Mouse (Mus musculus) limb, embryonic 13.5 days (tissue): ENCODE data around the gene Eef2k. TPM values are rescaled to one million over a fixed set of nuclear protein-coding genes. Genes with fewer than 3 reads are reported as not detected.
"Not testable (repeated sequence)": the region's sequence is repeated elsewhere in the genome, so short reads cannot be mapped to it uniquely, and the experiment has no call there.

ENCODE experiments used
- ATAC-seq: fragments of 200-750 bp; cut with Nextera tagmentation; 2 replicates; pipeline ENCODE4 v1.8.0; 2017; ENCODE audit warnings: low read depth, moderate number of reproducible peaks, moderate TSS enrichment; ENCODE audit not compliant: low FRiP score
- H3K27ac ChIP-seq: fragments of 300-500 bp; sonication (generic); 2 replicates; pipeline ENCODE4 v1.5.1; 2015; ENCODE audit warnings: inconsistent platforms, mild to moderate bottlenecking, moderate library complexity
- H3K27me3 ChIP-seq: fragments of 300-500 bp; sonication (generic); 2 replicates; pipeline ENCODE4 v1.6.1; 2015; ENCODE audit warnings: mild to moderate bottlenecking, inconsistent platforms
- H3K36me3 ChIP-seq: fragments of 300-500 bp; sonication (generic); 2 replicates; pipeline ENCODE4 v1.6.1; 2015; ENCODE audit warnings: inconsistent platforms, mild to moderate bottlenecking, moderate library complexity
- H3K4me1 ChIP-seq: fragments of 300-500 bp; sonication (generic); 2 replicates; pipeline ENCODE4 v1.6.1; 2015; ENCODE audit warnings: inconsistent platforms
- H3K4me2 ChIP-seq: fragments of 300-500 bp; sonication (generic); replicated peaks from 2 replicates; pipeline ENCODE4 v1.6.1; 2015; ENCODE audit warnings: inconsistent platforms, mild to moderate bottlenecking, moderate library complexity
- H3K4me3 ChIP-seq: fragments of 300-500 bp; sonication (generic); 2 replicates; pipeline ENCODE4 v1.5.1; 2015; ENCODE audit warnings: moderate library complexity, mild to moderate bottlenecking, inconsistent platforms
- H3K9ac ChIP-seq: fragments of 300-500 bp; sonication (generic); 2 replicates; pipeline ENCODE4 v1.6.1; 2015; ENCODE audit warnings: mild to moderate bottlenecking, inconsistent platforms
- H3K9me3 ChIP-seq: fragments of 300-500 bp; sonication (generic); 2 replicates; pipeline ENCODE4 v1.6.1; 2016; ENCODE audit warnings: inconsistent platforms
- WGBS: fragments of 180-500 bp; shearing (Covaris S2); methylation state at CpG from one replicate; pipeline ENCODE4 v1.1.7; 2015; 5-methylcytosine and 5-hydroxymethylcytosine counted together
- polyA plus RNA-seq: library from polyadenylated mRNA; unstranded; fragments of >200 nt; fragmentation: Nextera tagmentation; extraction: Ambion mirVana; gene quantifications from 2 replicates; pipeline ENCODE4 v1.2.1, GENCODE M21; 2015

Eef2k gene
- polyA plus RNA-seq, 1 experiment from 2014 or later, result 36.3 TPM

- Histone ChIP-seq H3K9me3 (no peaks in the 10 kb centered on the region), H3K4me1 (peaks cover 20% of the 10 kb centered on the region; the same call in 1 of the 2 replicates), H3K36me3 (peaks cover 10% of the 10 kb centered on the region), H3K9ac (peak overlapping the region; percentile 91), H3K27me3 (no peaks in the 10 kb centered on the region), H3K4me3 (peak overlapping the region; percentile 99), H3K27ac (no peak overlapping the region), H3K4me2 (peak overlapping the region; percentile 77)
- 6% methylated on average over 10 of the region's 10 CpGs for WGBS
- peak; percentile 51 for ATAC-seq
Measured at GRCm38 (mm10) chr7:120918526-120918962, 75.9 kb downstream of the Eef2k start.

- ATAC-seq, result no peak
Measured at GRCm38 (mm10) chr7:120933110-120933509, 90.5 kb downstream of the Eef2k start.

GRCm38 (mm10) chr7:120933680-120934195 is 91.1 kb downstream of the Eef2k start:
- WGBS, result 85% methylated on average over 5 of the region's 5 CpGs
- no peak for ATAC-seq

More at GRCm38 (mm10) chr7:120933110-120933509, 90.5 kb downstream of the Eef2k start:
- peaks cover 96% of the 10 kb centered on the region for H3K36me3 ChIP-seq
- H3K27ac ChIP-seq, result no peak overlapping the region
- H3K4me1 ChIP-seq, result no peaks in the 10 kb centered on the region
- WGBS, result 89% methylated on average over 7 of the region's 7 CpGs
- no peaks in the 10 kb centered on the region for H3K9me3 ChIP-seq
- no peak overlapping the region for H3K4me2 ChIP-seq
- H3K9ac ChIP-seq, result no peak overlapping the region
- H3K4me3 ChIP-seq, result no peak overlapping the region
- H3K27me3 ChIP-seq, result no peaks in the 10 kb centered on the region

GRCm38 (mm10) chr7:120934716-120935115 is 92.1 kb downstream of the Eef2k start:
- Histone ChIP-seq H3K4me1 (no peaks in the 10 kb centered on the region), H3K9ac (no peak overlapping the region), H3K27ac (no peak overlapping the region), H3K27me3 (no peaks in the 10 kb centered on the region), H3K4me3 (no peak overlapping the region), H3K36me3 (peaks cover 96% of the 10 kb centered on the region), H3K4me2 (no peak overlapping the region), H3K9me3 (no peaks in the 10 kb centered on the region)
- ATAC-seq, result no peak
- 30% methylated on average over 5 of the region's 5 CpGs for WGBS

More at GRCm38 (mm10) chr7:120933680-120934195, 91.1 kb downstream of the Eef2k start:
- H3K9ac ChIP-seq, result no peak overlapping the region
- no peaks in the 10 kb centered on the region for H3K9me3 ChIP-seq
- H3K27ac ChIP-seq, result no peak overlapping the region
- H3K4me2 ChIP-seq, result no peak overlapping the region
- H3K4me3 ChIP-seq, result no peak overlapping the region
- H3K4me1 ChIP-seq, result no peaks in the 10 kb centered on the region
- no peaks in the 10 kb centered on the region for H3K27me3 ChIP-seq
- peaks cover 96% of the 10 kb centered on the region for H3K36me3 ChIP-seq

DNA sequence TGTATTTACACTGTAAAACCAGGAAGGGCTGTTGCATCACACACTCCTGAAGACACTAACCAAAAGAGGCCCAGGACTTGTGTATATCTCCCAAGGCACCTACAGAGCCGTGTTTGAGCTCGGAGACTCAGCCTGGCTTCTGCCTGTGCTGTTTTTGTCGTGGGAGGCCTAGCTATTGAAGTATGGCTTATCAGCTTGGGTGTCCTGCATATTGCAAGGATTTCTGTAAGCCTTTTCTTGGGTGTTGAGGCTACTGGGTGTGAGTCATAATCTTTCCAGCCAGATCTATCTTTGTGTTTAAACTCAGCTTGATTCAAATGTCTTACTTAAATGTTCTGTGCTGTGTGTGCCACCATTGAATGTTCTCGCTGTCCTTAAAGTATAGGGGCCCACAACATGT is 93.9 kb downstream of the Eef2k start:
- 90% methylated on average over 4 of the region's 4 CpGs for WGBS
- Histone ChIP-seq H3K27ac (no peak overlapping the region), H3K36me3 (peaks cover 97% of the 10 kb centered on the region), H3K4me3 (no peak overlapping the region), H3K9me3 (no peaks in the 10 kb centered on the region), H3K4me1 (no peaks in the 10 kb centered on the region), H3K27me3 (no peaks in the 10 kb centered on the region), H3K9ac (no peak overlapping the region), H3K4me2 (no peak overlapping the region)
- ATAC-seq, result no peak

- Histone ChIP-seq H3K9me3 (no peaks in the 10 kb centered on the region), H3K27me3 (no peaks in the 10 kb centered on the region), H3K27ac (no peak overlapping the region), H3K36me3 (peaks cover 98% of the 10 kb centered on the region), H3K4me2 (no peak overlapping the region), H3K4me3 (no peak overlapping the region), H3K4me1 (peaks cover 7% of the 10 kb centered on the region; the same call in 1 of the 2 replicates), H3K9ac (no peak overlapping the region)
- 95% methylated on average over 9 of the region's 9 CpGs for WGBS
- ATAC-seq, result no peak
Measured at GRCm38 (mm10) chr7:120938206-120938605, 95.6 kb downstream of the Eef2k start.

DNA sequence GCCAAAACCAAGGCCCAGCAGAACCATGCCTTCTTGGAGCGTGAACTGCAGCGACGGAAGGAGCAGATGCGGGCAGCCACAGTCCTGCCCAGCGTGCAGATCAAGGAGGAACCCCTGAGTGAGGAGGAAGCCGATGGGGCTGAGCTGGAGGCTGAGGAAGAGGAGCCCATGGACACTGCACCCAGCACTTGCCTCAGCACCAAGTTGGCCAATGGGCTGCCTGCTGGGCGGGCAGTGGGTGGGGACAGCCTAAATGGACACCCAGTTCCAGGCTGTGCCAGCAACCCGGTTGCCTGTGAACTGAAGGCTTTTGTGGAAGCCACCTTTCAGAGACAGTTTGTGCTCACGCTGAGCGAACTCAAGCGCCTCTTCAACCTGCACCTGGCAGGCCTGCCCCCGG is 97.7 kb downstream of the Eef2k start:
- Histone ChIP-seq H3K27ac (no peak overlapping the region), H3K36me3 (peaks cover 90% of the 10 kb centered on the region), H3K4me2 (no peak overlapping the region), H3K27me3 (no peaks in the 10 kb centered on the region), H3K9me3 (no peaks in the 10 kb centered on the region), H3K4me1 (peaks cover 10% of the 10 kb centered on the region; the same call in 1 of the 2 replicates), H3K4me3 (no peak overlapping the region), H3K9ac (no peak overlapping the region)
- no peak for ATAC-seq
- 90% methylated on average over 12 of the region's 12 CpGs for WGBS

- H3K27me3 ChIP-seq, result no peaks in the 10 kb centered on the region
- H3K9ac ChIP-seq, result no peak overlapping the region
- H3K4me2 ChIP-seq, result no peak overlapping the region
- H3K4me3 ChIP-seq, result no peak overlapping the region
- H3K36me3 ChIP-seq, result peaks cover 85% of the 10 kb centered on the region
- 92% methylated on average over 6 of the region's 6 CpGs for WGBS
- peaks cover 10% of the 10 kb centered on the region; the same call in 1 of the 2 replicates for H3K4me1 ChIP-seq
- H3K9me3 ChIP-seq, result no peaks in the 10 kb centered on the region
- no peak overlapping the region for H3K27ac ChIP-seq
- no peak for ATAC-seq
Measured at GRCm38 (mm10) chr7:120941214-120941613, 98.6 kb downstream of the Eef2k start.

DNA sequence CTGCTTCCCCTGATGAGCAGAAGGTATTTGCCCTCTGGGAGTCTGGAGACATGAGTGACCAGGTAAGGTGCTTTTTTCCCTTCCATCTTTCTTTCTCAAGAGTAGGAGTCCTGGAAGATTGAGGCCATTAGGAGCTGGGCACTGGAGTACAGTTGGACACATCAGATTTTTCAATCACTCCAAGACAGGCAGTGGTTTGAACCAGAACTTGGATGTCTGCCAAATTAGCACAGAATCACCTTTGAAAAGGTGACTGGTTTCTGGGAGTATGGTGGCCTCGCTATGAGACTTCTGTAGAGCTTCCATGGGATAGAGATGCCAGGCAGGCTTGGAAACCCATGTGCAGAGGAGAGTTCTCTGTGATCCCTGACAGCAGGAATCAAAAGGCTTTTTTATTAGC is 99.9 kb downstream of the Eef2k start:
- ATAC-seq, result no peak
- H3K27me3 ChIP-seq, result no peaks in the 10 kb centered on the region
- WGBS, result 75% methylated on average over 1 of the region's 1 CpGs
- H3K4me3 ChIP-seq, result no peak overlapping the region
- H3K9ac ChIP-seq, result no peak overlapping the region
- H3K4me1 ChIP-seq, result peaks cover 10% of the 10 kb centered on the region; the same call in 1 of the 2 replicates
- peaks cover 78% of the 10 kb centered on the region for H3K36me3 ChIP-seq
- H3K9me3 ChIP-seq, result no peaks in the 10 kb centered on the region
- H3K4me2 ChIP-seq, result no peak overlapping the region
- H3K27ac ChIP-seq, result no peak overlapping the region

DNA sequence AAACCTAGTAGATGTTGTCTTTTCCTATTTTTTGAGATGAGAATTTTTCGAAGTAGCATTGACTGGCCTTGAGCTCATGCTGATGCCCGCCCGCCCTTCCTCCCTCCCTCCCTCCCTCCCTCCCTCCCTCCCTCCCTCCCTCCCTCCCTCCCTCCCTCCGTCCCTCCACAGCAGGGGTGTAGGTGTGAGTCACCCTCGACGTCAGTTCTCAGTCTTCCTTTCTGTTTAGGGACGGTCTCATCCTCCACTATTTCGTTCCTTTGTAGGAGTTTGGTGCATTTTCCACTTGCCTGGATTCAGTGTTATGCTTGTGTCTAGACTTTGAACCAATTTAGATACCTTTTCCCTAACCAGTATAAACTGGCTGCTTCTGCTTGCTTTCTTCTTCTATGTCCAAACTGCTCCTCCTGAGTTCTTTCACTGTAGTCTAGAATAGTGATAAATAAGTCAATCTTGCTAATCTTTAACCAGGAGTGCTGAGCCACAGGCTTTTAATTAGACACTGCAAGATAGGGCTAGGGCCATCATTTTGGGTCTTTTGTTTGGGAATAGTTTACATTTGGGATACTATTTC is 101.4 kb downstream of the Eef2k start:
- no peak overlapping the region for H3K4me2 ChIP-seq
- no peaks in the 10 kb centered on the region for H3K27me3 ChIP-seq
- no peak overlapping the region for H3K27ac ChIP-seq
- H3K9me3 ChIP-seq, result no peaks in the 10 kb centered on the region
- WGBS, result 84% methylated on average over 5 of the region's 8 CpGs
- H3K4me1 ChIP-seq, result peaks cover 10% of the 10 kb centered on the region; the same call in 1 of the 2 replicates
- no peak overlapping the region for H3K4me3 ChIP-seq
- peaks cover 76% of the 10 kb centered on the region for H3K36me3 ChIP-seq
- H3K9ac ChIP-seq, result no peak overlapping the region
- ATAC-seq, result no peak

DNA sequence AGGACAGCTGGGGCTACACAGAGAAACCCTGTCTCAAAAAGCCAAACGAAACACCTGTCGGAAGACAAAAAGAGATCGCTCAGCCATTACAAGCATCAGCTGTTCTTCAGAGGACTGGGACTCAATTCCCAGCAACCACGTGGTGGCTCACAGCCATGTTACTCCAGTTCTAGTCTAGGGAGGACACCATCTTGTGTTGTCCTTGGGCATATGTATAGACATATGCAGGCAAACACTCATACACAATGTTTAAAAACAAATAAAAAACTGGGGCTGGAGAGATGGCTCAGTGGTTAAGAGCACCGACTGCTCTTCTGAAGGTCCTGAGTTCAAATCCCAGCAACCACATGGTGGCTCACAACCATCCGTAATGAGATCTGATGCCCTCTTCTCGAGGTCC is 111.0 kb downstream of the Eef2k start:
- not testable (repeated sequence) for H3K9me3 ChIP-seq, H3K4me3 ChIP-seq, H3K9ac ChIP-seq, H3K4me1 ChIP-seq, ATAC-seq, H3K27me3 ChIP-seq, H3K27ac ChIP-seq, H3K4me2 ChIP-seq
- H3K36me3 ChIP-seq, result peaks cover 50% of the 10 kb centered on the region
- WGBS, result 91% methylated on average over 7 of the region's 7 CpGs
